Mouse (Mus musculus) liver, postnatal 0 days (tissue): ENCODE results near the gene Ripk3. TPM values are rescaled to one million over a fixed set of nuclear protein-coding genes. Genes with fewer than 3 reads are reported as not detected.
"Not testable (repeated sequence)": the region's sequence is repeated elsewhere in the genome, so short reads cannot be mapped to it uniquely, and the experiment has no call there.

Source experiments
- ATAC-seq: fragments of 200-750 bp; cut with Nextera tagmentation; 2 replicates; pipeline ENCODE4 v1.8.0; 2017; ENCODE audit warnings: mild to moderate bottlenecking, moderate library complexity
- DNase-seq: peaks from one replicate; pipeline ENCODE4 v3.0.0-alpha.2; 2016
- H3K27ac ChIP-seq: fragments of 300-500 bp; sonication (generic); 2 replicates; pipeline ENCODE4 v1.5.1; 2014; ENCODE audit warnings: antibody characterized with exemption, moderate library complexity, mild to moderate bottlenecking, low read depth
- H3K27me3 ChIP-seq: fragments of 300-500 bp; sonication (generic); 2 replicates; pipeline ENCODE4 v1.6.1; 2014; ENCODE audit warnings: low read length, control low read depth, mixed read lengths; ENCODE audit not compliant: insufficient read depth
- H3K36me3 ChIP-seq: fragments of 300-500 bp; sonication (generic); replicated peaks from 2 replicates; pipeline ENCODE4 v1.6.1; 2014; ENCODE audit warnings: mild to moderate bottlenecking, control low read depth, low read length, moderate library complexity, mixed read lengths; ENCODE audit not compliant: insufficient read depth
- H3K4me1 ChIP-seq: fragments of 300-500 bp; sonication (generic); 2 replicates; pipeline ENCODE4 v1.6.1; 2014; ENCODE audit warnings: antibody characterized with exemption, mild to moderate bottlenecking, control low read depth; ENCODE audit not compliant: insufficient read depth
- H3K4me2 ChIP-seq: fragments of 300-500 bp; sonication (generic); 2 replicates; pipeline ENCODE4 v1.6.1; 2014; ENCODE audit warnings: low read depth, mild to moderate bottlenecking, low read length, moderate library complexity, mixed read lengths
- H3K4me3 ChIP-seq: fragments of 300-500 bp; sonication (generic); 2 replicates; pipeline ENCODE4 v1.5.1; 2014; ENCODE audit warnings: low read depth, low read length
- H3K9ac ChIP-seq: fragments of 300-500 bp; sonication (generic); replicated peaks from 2 replicates; pipeline ENCODE4 v1.6.1; 2014; ENCODE audit warnings: mild to moderate bottlenecking, moderate library complexity
- H3K9me3 ChIP-seq: fragments of 300-500 bp; sonication (generic); 2 replicates; pipeline ENCODE4 v1.6.1; 2016; ENCODE audit warnings: mild to moderate bottlenecking, control low read depth, low read length, mixed read lengths
- CTCF ChIP-seq: sonication (generic); IDR thresholded peaks from 2 replicates; pipeline ENCODE4 v1.5.1; 2016; ENCODE audit warnings: antibody characterized with exemption, low read depth
- EP300 ChIP-seq: IDR thresholded peaks from 2 replicates; pipeline ENCODE4 v1.6.1; 2016; ENCODE audit warnings: antibody characterized with exemption, low read depth, mild to moderate bottlenecking
- WGBS: fragments of 180-500 bp; shearing (Covaris S2); extraction: QIAGEN DNeasy Blood & Tissue Kit; methylation state at CpG from one replicate; pipeline ENCODE4 v1.1.7; 2014; ENCODE audit not compliant: insufficient replicate concordance; 5-methylcytosine and 5-hydroxymethylcytosine counted together
- polyA plus RNA-seq: library from polyadenylated mRNA; unstranded; fragments of >200 nt; fragmentation: Nextera tagmentation; extraction: Ambion mirVana; gene quantifications from 2 replicates; pipeline ENCODE4 v1.2.1, GENCODE M21; 2015

Ripk3 gene
- polyA plus RNA-seq, 1 experiment from 2014 or later = 10.3 TPM

DNA sequence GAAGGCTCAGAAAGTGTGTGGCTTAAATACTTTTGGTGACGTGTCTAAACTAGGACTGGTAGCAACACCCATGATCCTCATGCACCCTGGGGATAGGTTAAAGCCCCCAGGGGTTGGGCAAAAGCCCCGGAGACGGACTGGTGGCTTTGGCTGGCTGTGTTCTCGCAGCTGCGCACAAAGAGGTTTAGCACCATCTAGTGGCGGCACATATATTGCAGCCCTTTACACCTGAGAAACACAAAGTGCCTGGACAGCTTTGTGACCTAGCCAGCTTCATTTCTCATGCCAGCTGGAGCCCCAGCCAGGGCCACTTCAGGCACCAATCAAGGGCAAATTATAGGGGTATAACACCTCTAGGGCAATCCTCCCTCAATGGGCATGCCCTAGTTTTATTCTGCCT lies 28.5 kb downstream of the Ripk3 start:
- H3K9ac ChIP-seq, H3K4me3 ChIP-seq, H3K9me3 ChIP-seq, H3K27ac ChIP-seq: not testable (repeated sequence)
- H3K4me2 ChIP-seq = peak overlapping the region; percentile 64
- H3K36me3 ChIP-seq = peaks cover 10% of the 10 kb centered on the region
- peak; percentile 85 for TF ChIP-seq CTCF
- ATAC-seq (peak; percentile 20), DNase-seq (peak; percentile 87)
- H3K27me3 ChIP-seq = peaks cover 17% of the 10 kb centered on the region; the same call in 1 of the 2 replicates
- peaks cover 28% of the 10 kb centered on the region for H3K4me1 ChIP-seq
- WGBS = 6% methylated on average over 6 of the region's 6 CpGs

GRCm38 (mm10) chr14:55758363-55758784 lies 30.3 kb downstream of the Ripk3 start, which contains the start of gene Cideb:
TSS of gene Cideb (minus strand) at chr14:55758458.
- Histone ChIP-seq H3K9me3 (no peaks in the 10 kb centered on the region), H3K27me3 (peaks cover 17% of the 10 kb centered on the region; the same call in 1 of the 2 replicates), H3K4me2 (peak within 1 kb of the TSS; percentile 63), H3K4me1 (peaks cover 27% of the 10 kb centered on the region), H3K9ac (peak within 1 kb of the TSS; percentile 37), H3K36me3 (peaks cover 27% of the 10 kb centered on the region), H3K4me3 (peak within 1 kb of the TSS; percentile 32), H3K27ac (peak within 1 kb of the TSS; percentile 88)
- TF ChIP-seq EP300 (peak; percentile 66), CTCF (peak; percentile 82)
- WGBS = 14% methylated on average over 8 of the region's 8 CpGs
- peak; percentile 56 for DNase-seq
- ATAC-seq = peak; percentile 78

GRCm38 (mm10) chr14:55757566-55757965 lies 31.1 kb downstream of the Ripk3 start:
- DNase-seq (no peak), ATAC-seq (peak; percentile 24; the same call in 1 of the 2 replicates)
- 0 out of 2 replicates have a peak, but pooled peaks have one; percentile 18 for TF ChIP-seq EP300
- TF ChIP-seq CTCF = no peak
- peaks cover 16% of the 10 kb centered on the region; the same call in 1 of the 2 replicates for H3K27me3 ChIP-seq
- peak overlapping the region; percentile 37 for H3K9ac ChIP-seq
- peaks cover 20% of the 10 kb centered on the region for H3K4me1 ChIP-seq
- WGBS = 21% methylated on average over 6 of the region's 6 CpGs
- peak overlapping the region; percentile 63 for H3K4me2 ChIP-seq
- no peaks in the 10 kb centered on the region for H3K9me3 ChIP-seq
- peak overlapping the region; percentile 32 for H3K4me3 ChIP-seq
- H3K27ac ChIP-seq = peak overlapping the region; percentile 88
- peaks cover 35% of the 10 kb centered on the region for H3K36me3 ChIP-seq

DNA sequence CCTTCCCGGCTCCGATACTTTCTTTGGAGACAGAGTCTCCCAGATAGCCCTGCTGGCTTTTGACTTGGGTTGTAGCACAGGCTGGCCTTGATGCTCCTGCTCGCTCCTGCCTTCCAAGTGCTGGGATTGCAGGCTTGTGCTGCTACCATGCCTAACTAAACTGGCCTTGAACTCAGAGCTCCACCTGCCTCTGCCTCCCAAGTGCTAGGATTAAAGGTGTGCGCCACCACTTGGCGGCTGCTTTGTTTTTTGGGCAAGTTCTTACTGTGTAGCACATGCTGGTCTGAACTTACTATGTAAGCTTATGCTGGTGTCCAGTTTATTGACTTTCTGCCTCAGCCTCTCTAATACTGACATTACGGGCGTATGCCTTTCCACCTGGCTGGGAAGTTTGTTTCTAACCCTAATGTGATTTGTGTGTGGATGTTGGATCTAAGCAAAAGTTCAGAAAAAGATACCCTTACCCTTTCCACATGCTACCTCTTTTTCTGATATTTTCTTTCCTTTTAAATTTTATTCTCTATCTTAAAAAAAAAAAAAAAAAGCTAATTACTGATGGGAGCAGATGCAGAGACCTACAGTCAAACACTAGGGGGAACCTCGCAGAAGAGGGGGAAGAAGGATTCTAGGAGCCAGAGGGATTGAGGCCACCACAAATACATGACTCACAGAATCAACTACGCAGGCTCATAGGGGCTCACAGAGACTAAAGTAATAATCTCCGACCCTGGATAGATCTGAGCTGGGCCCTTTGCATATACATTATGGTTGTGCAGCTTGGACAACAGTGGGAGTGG lies 41.4 kb downstream of the Ripk3 start:
- peaks cover 31% of the 10 kb centered on the region for H3K36me3 ChIP-seq
- H3K27ac ChIP-seq = no peak overlapping the region
- H3K4me3 ChIP-seq = peak overlapping the region; percentile 98; the same call in 1 of the 2 replicates
- H3K4me2 ChIP-seq = peak overlapping the region; percentile 96
- H3K27me3 ChIP-seq = no peaks in the 10 kb centered on the region
- no peaks in the 10 kb centered on the region for H3K9me3 ChIP-seq
- peaks cover 24% of the 10 kb centered on the region for H3K4me1 ChIP-seq
- no peak for ATAC-seq
- TF ChIP-seq EP300 = no peak
- TF ChIP-seq CTCF = 0 out of 2 replicates have a peak, but pooled peaks have one; percentile 11
- DNase-seq = no peak
- 78% methylated on average over 10 of the region's 10 CpGs for WGBS
- peak overlapping the region; percentile 41; the same call in 1 of the 2 replicates for H3K9ac ChIP-seq

- Histone ChIP-seq H3K27ac (peak overlapping the region; percentile 76), H3K4me2 (peak overlapping the region; percentile 96), H3K9ac (peak overlapping the region; percentile 85), H3K27me3 (no peaks in the 10 kb centered on the region), H3K9me3 (no peaks in the 10 kb centered on the region), H3K4me3 (peak overlapping the region; percentile 98), H3K4me1 (peaks cover 24% of the 10 kb centered on the region), H3K36me3 (peaks cover 22% of the 10 kb centered on the region)
- no peak for TF ChIP-seq EP300
- no peak for TF ChIP-seq CTCF
- ATAC-seq (no peak), DNase-seq (no peak)
- WGBS = under 1% methylated on average over 31 of the region's 31 CpGs
These were observed 42.8 kb downstream of the Ripk3 start for GRCm38 (mm10) chr14:55745861-55746237.

DNA sequence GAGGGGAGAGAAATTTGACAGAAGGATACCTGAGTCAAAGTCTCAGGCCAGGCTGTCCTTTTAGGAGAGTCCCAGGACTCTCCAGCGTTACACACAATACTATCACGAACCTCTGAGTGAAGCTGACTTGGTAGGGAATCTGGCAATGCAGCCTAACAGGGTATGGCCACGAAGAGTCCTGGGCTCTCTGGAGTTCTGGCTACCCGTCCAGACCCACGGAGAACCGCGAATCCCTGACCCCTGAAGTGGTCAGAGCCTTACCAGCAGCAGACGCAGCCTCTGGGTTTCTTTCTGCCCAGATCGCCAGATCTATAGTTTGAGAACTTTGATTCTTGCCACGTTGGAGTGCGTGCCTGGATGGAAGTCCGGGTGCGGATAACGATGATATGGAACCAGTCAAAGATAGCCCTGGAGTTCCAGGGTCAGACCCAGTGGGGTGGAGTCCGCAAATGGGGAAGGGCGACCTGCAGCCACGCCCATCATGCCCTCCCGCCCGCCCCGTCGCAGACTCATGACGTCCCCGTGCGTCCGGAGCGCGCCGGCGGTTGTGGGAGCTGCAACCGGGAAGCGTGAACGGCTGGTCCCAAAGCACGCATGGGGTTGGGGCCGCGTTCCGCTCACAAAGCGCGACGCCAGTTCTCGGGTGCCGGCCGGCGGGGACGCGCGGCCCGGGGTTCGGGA lies 43.3 kb downstream of the Ripk3 start, which contains the start of the genes Dhrs1 and Nop9:
Dhrs1 (minus strand) TSS at position 511 of the 681 bp plus-strand sequence.
Nop9 (plus strand) TSS at position 514 of the 681 bp plus-strand sequence.
- peak within 1 kb of the TSS; percentile 96 for H3K4me2 ChIP-seq
- DNase-seq = peak; percentile 96
- H3K4me3 ChIP-seq = peak within 1 kb of the TSS; percentile 98
- TF ChIP-seq CTCF (no peak), EP300 (no peak)
- peak within 1 kb of the TSS; percentile 85 for H3K9ac ChIP-seq
- H3K27ac ChIP-seq = peak within 1 kb of the TSS; percentile 76
- no peaks in the 10 kb centered on the region for H3K27me3 ChIP-seq
- 2% methylated on average over 48 of the region's 48 CpGs for WGBS
- H3K4me1 ChIP-seq = peaks cover 24% of the 10 kb centered on the region
- peak; percentile 92 for ATAC-seq
- no peaks in the 10 kb centered on the region for H3K9me3 ChIP-seq
- H3K36me3 ChIP-seq = peaks cover 22% of the 10 kb centered on the region
